Mouse (Mus musculus) naive thymus-derived CD4-positive, alpha-beta T cell, adult 2 months (primary cell): ENCODE measurements around the gene Cfd.

Source experiments
- DNase-seq: peaks from one replicate; pipeline ENCODE4 v3.0.0-alpha.2; 2011; ENCODE audit warnings: low read depth

Gene Cfd

GRCm38 (mm10) chr10:79886611-79887010 lies 4.0 kb upstream of the Cfd start:
- no peak for DNase-seq

- no peak for DNase-seq
Measured at GRCm38 (mm10) chr10:79889386-79889785, 1.3 kb upstream of the Cfd start.

GRCm38 (mm10) chr10:79892451-79893118 lies 1.9 kb downstream of the Cfd start:
- DNase-seq = peak; percentile 88

- no peak for DNase-seq
Measured at GRCm38 (mm10) chr10:79896306-79896705, 5.7 kb downstream of the Cfd start.

GRCm38 (mm10) chr10:79896814-79897213 lies 6.2 kb downstream of the Cfd start:
- no peak for DNase-seq

- DNase-seq = no peak
Measured at GRCm38 (mm10) chr10:79897316-79898245, 6.9 kb downstream of the Cfd start.

- DNase-seq = no peak
Measured at GRCm38 (mm10) chr10:79900951-79901410, 10.3 kb downstream of the Cfd start.

GRCm38 (mm10) chr10:79906712-79907111 lies 16.1 kb downstream of the Cfd start:
- DNase-seq = no peak

GRCm38 (mm10) chr10:79907415-79907814 lies 16.8 kb downstream of the Cfd start:
- DNase-seq = no peak

GRCm38 (mm10) chr10:79908167-79909091 lies 17.8 kb downstream of the Cfd start, which contains the start of gene Med16:
Gene Med16, minus strand, starts transcription at chr10:79908923.
- peak; percentile 98 for DNase-seq

- DNase-seq = no peak
Measured at GRCm38 (mm10) chr10:79909092-79909922, 18.7 kb downstream of the Cfd start.

GRCm38 (mm10) chr10:79910556-79910955 lies 19.9 kb downstream of the Cfd start, which contains the start of gene Gm26602:
Gene Gm26602, plus strand, starts transcription at chr10:79910856.
- no peak for DNase-seq

GRCm38 (mm10) chr10:79912412-79912811 lies 21.8 kb downstream of the Cfd start:
- no peak for DNase-seq

GRCm38 (mm10) chr10:79914131-79914947 lies 23.7 kb downstream of the Cfd start:
- DNase-seq = no peak

GRCm38 (mm10) chr10:79914948-79915596 lies 24.4 kb downstream of the Cfd start:
- DNase-seq = no peak

GRCm38 (mm10) chr10:79916081-79916480 lies 25.4 kb downstream of the Cfd start:
- DNase-seq = no peak

- DNase-seq = peak; percentile 82
Measured at GRCm38 (mm10) chr10:79916808-79917531, 26.3 kb downstream of the Cfd start, which contains the start of gene Kiss1r. Gene Kiss1r, plus strand, starts transcription at chr10:79916971.

GRCm38 (mm10) chr10:79917532-79918100 lies 27.0 kb downstream of the Cfd start:
- DNase-seq = no peak
